In genomic region chr2:93285842-93286241, GRCm38 (mm10) we compare ENCODE assay signal across 13 mouse cellular contexts. TPM values are rescaled to one million over a fixed set of nuclear protein-coding genes. Genes with fewer than 3 reads are reported as not detected.
DNase-seq lines count a peak whose midpoint lies in the region; ATAC-seq and TF ChIP-seq lines count a peak whose summit lies in the region.
"Had no signal": no experiment of that assay in that cellular context is flagged by ENCODE, and none has a peak within 500 bp of the region (broad histone marks: within the 10 kb centered on the region; RNA-seq: fewer than 3 reads in every experiment).

No protein-coding gene starts in this region.

- no peaks in the 10 kb centered on the region for H3K27me3 ChIP-seq in intestine, embryonic 14.5 days (replicated peaks; ENCODE audit: control insufficient read depth, insufficient read depth, low read length)
- no peaks in the 10 kb centered on the region for H3K27me3 ChIP-seq in intestine, postnatal 0 days (replicated peaks; ENCODE audit: control insufficient read depth, insufficient read depth, low read length)
- no peaks in the 10 kb centered on the region for H3K27me3 ChIP-seq in forebrain, embryonic 14.5 days (replicated peaks; ENCODE audit: control insufficient read depth, insufficient read depth, low read length)
- no peaks in the 10 kb centered on the region for H3K27me3 ChIP-seq in limb, embryonic 10.5 days (ENCODE audit: low read depth, poor library complexity, severe bottlenecking)
- H3K27me3 ChIP-seq: heart, embryonic 15.5 days had no signal

- intact Hi-C loops in left cerebral cortex, postnatal 14 days (cut with DNase I): no loop called here

- H3K4me1 ChIP-seq in intestine, embryonic 14.5 days (replicated peaks; ENCODE audit: control insufficient read depth, insufficient read depth, low read length): peaks cover 67% of the 10 kb centered on the region
- no peaks in the 10 kb centered on the region for H3K4me1 ChIP-seq in intestine, postnatal 0 days (replicated peaks; ENCODE audit: control insufficient read depth, insufficient read depth, low read length)
- peaks cover 52% of the 10 kb centered on the region for H3K4me1 ChIP-seq in forebrain, embryonic 14.5 days (ENCODE audit: control insufficient read depth, insufficient read depth, low read length)
- H3K4me1 ChIP-seq in limb, embryonic 10.5 days: peaks cover 72% of the 10 kb centered on the region

- H3K27ac ChIP-seq in intestine, embryonic 14.5 days (ENCODE audit: low read depth): peak overlapping the region; percentile 64; the same call in 1 of the 2 replicates
- no peak overlapping the region; the same call in 1 of the 2 replicates for H3K27ac ChIP-seq in intestine, postnatal 0 days (ENCODE audit: low read depth, low read length)
- peak overlapping the region; percentile 89 for H3K27ac ChIP-seq in forebrain, embryonic 14.5 days (ENCODE audit: low read depth, low read length)
- peak overlapping the region; percentile 43; the same call in 1 of the 2 replicates for H3K27ac ChIP-seq in limb, embryonic 10.5 days
- H3K27ac ChIP-seq: heart, embryonic 15.5 days had no signal

- no peak for TF ChIP-seq CTCF in intestine, postnatal 0 days (IDR thresholded peaks at IDR 0.05; ENCODE audit: low read depth)

- WGBS in intestine, embryonic 14.5 days: 54% methylated on average over 8 of the region's 8 CpGs
- 76% methylated on average over 8 of the region's 8 CpGs for WGBS in intestine, postnatal 0 days
- 66% methylated on average over 8 of the region's 8 CpGs for WGBS in forebrain, embryonic 14.5 days
- WGBS in limb, embryonic 10.5 days: 43% methylated on average over 8 of the region's 8 CpGs

- H3K4me2 ChIP-seq in intestine, embryonic 14.5 days (ENCODE audit: low read length): no peak overlapping the region
- no peak overlapping the region for H3K4me2 ChIP-seq in intestine, postnatal 0 days (replicated peaks; ENCODE audit: low read depth)
- no peak overlapping the region for H3K4me2 ChIP-seq in forebrain, embryonic 14.5 days (ENCODE audit: low read length)
- H3K4me2 ChIP-seq: heart, embryonic 15.5 days; lung, embryonic 14.5 days had no signal

- no peak for ATAC-seq in intestine, embryonic 14.5 days (replicated peaks; ENCODE audit: low FRiP score, low TSS enrichment, low read depth)
- ATAC-seq in intestine, postnatal 0 days: no peak
- no peak for ATAC-seq in forebrain, embryonic 14.5 days

- H3K9me3 ChIP-seq in intestine, embryonic 14.5 days (ENCODE audit: control insufficient read depth, low read length): no peaks in the 10 kb centered on the region
- H3K9me3 ChIP-seq in intestine, postnatal 0 days (ENCODE audit: control insufficient read depth): no peaks in the 10 kb centered on the region
- no peaks in the 10 kb centered on the region for H3K9me3 ChIP-seq in forebrain, embryonic 14.5 days (replicated peaks; ENCODE audit: control insufficient read depth, low read length)
- no peaks in the 10 kb centered on the region for H3K9me3 ChIP-seq in limb, embryonic 10.5 days (replicated peaks)
- H3K9me3 ChIP-seq: heart, embryonic 15.5 days had no signal

- H3K36me3 ChIP-seq in intestine, embryonic 14.5 days (ENCODE audit: control insufficient read depth, insufficient read depth, low read length): no peaks in the 10 kb centered on the region
- no peaks in the 10 kb centered on the region for H3K36me3 ChIP-seq in intestine, postnatal 0 days (ENCODE audit: control insufficient read depth, insufficient read depth)
- no peaks in the 10 kb centered on the region for H3K36me3 ChIP-seq in forebrain, embryonic 14.5 days (ENCODE audit: control insufficient read depth, insufficient read depth, low read length)
- H3K36me3 ChIP-seq in limb, embryonic 10.5 days: no peaks in the 10 kb centered on the region
- H3K36me3 ChIP-seq: heart, embryonic 15.5 days had no signal

- H3K4me3 ChIP-seq in intestine, embryonic 14.5 days (ENCODE audit: low read depth, low read length): no peak overlapping the region
- H3K4me3 ChIP-seq in intestine, postnatal 0 days (ENCODE audit: low read depth, low read length): no peak overlapping the region
- H3K4me3 ChIP-seq in forebrain, embryonic 14.5 days (ENCODE audit: low read depth, low read length): no peak overlapping the region
- no peak overlapping the region for H3K4me3 ChIP-seq in limb, embryonic 10.5 days
- H3K4me3 ChIP-seq: heart, embryonic 15.5 days had no signal

- no peak for DNase-seq in intestine, embryonic 14.5 days (ENCODE audit: low spot score)
- no peak for DNase-seq in forebrain, embryonic 14.5 days (ENCODE audit: low spot score)
- DNase-seq in limb, embryonic 10.5 days (ENCODE audit: low spot score): no peak
- peak; percentile 61 for DNase-seq in retina, embryonic 14.5 days (ENCODE audit: low spot score)
- DNase-seq in left cerebral cortex, postnatal 14 days (ENCODE audit: low spot score in 2 of 2): no peak
- DNase-seq in spleen, adult 12 weeks (ENCODE audit: low spot score): no peak
- DNase-seq in adrenal gland, postnatal 36 days: no peak
- DNase-seq: embryo, embryonic 11 days; kidney, postnatal 10 days; left cerebral cortex, postnatal 4 days; lung, embryonic 14.5 days had no signal

- no peak overlapping the region for H3K9ac ChIP-seq in intestine, embryonic 14.5 days (ENCODE audit: low read length)
- no peak overlapping the region for H3K9ac ChIP-seq in intestine, postnatal 0 days (ENCODE audit: low read depth, low read length)
- no peak overlapping the region for H3K9ac ChIP-seq in forebrain, embryonic 14.5 days (ENCODE audit: low read length)
- H3K9ac ChIP-seq: heart, embryonic 15.5 days; lung, embryonic 14.5 days had no signal

RNA-seq across cellular contexts. Expression of gene Tspan18, which starts 48.5 kb away (rescaled TPM):
- polyA plus RNA-seq in intestine, embryonic 14.5 days (2014; fragmentation: Nextera tagmentation; extraction: Ambion mirVana): 36.1 and 41.0 TPM in 2 replicates
- polyA plus RNA-seq in intestine, postnatal 0 days (2015; fragmentation: Nextera tagmentation; extraction: Ambion mirVana): 12.2 and 18.0 TPM in 2 replicates
- polyA plus RNA-seq in forebrain, embryonic 14.5 days (2014; fragmentation: Nextera tagmentation; extraction: Ambion mirVana): 15.6 and 17.3 TPM in 2 replicates
- polyA plus RNA-seq in limb, embryonic 10.5 days (2016; fragmentation: Nextera tagmentation; extraction: Ambion mirVana): 9.9 and 13.4 TPM in 2 replicates
- total RNA-seq in left cerebral cortex, postnatal 14 days (2021): 1 to 10 TPM; 3.5 to 7.4 TPM
- 10 to 100 TPM; 49.7 to 59.4 TPM for total RNA-seq in adrenal gland, postnatal 36 days (2021)
